Mouse (Mus musculus) myocyte (in vitro differentiated cells): ENCODE measurements around the gene Rgs14. TPM values are rescaled to one million over a fixed set of nuclear protein-coding genes. Genes with fewer than 3 reads are reported as not detected.
A peak's percentile ranks its signal among the peaks of the same experiment; 100 is the strongest.

Source experiments
- H3K27me3 ChIP-seq: one replicate; pipeline ENCODE4 v1.6.1; 2011; ENCODE audit not compliant: control insufficient read depth, insufficient read depth, insufficient read length
- H3K36me3 ChIP-seq: one replicate; pipeline ENCODE4 v1.6.1; 2011; ENCODE audit not compliant: control insufficient read depth, insufficient read depth
- H3K4me2 ChIP-seq: one replicate; pipeline ENCODE4 v1.6.1; 2011; ENCODE audit warnings: low read depth, control low read depth
- H3K4me3 ChIP-seq: one replicate; pipeline ENCODE4 v1.5.1; 2011; ENCODE audit warnings: mild to moderate bottlenecking, control low read depth, moderate library complexity
- H3K79me2 ChIP-seq: one replicate; pipeline ENCODE4 v1.6.1; 2011; ENCODE audit not compliant: control insufficient read depth, insufficient read depth
- H3ac ChIP-seq: one replicate; pipeline ENCODE4 v1.6.1; 2011; ENCODE audit not compliant: control insufficient read depth, insufficient read length
- CEBPB ChIP-seq: IDR thresholded peaks from 2 replicates; pipeline ENCODE4 v1.6.1; 2011; ENCODE audit warnings: mild to moderate bottlenecking, moderate library complexity; ENCODE audit not compliant: poor library complexity, insufficient read depth, severe bottlenecking
- E2F4 ChIP-seq: IDR thresholded peaks from one replicate; pipeline ENCODE4 v1.6.1; 2011; ENCODE audit warnings: mild to moderate bottlenecking, control low read depth, moderate library complexity; ENCODE audit not compliant: insufficient read depth
- MAX ChIP-seq: IDR thresholded peaks from one replicate; pipeline ENCODE4 v1.6.1; 2011; ENCODE audit warnings: low read depth, mild to moderate bottlenecking, control low read depth
- MYOD1 ChIP-seq, 3 experiments: IDR thresholded peaks; one replicate each; pipeline ENCODE4 v1.6.1; 2011; ENCODE audit warnings: control low read depth in 2 of 3, low read depth in 2 of 3, mild to moderate bottlenecking in 2 of 3, moderate library complexity in 1 of 3; ENCODE audit not compliant: insufficient read length in 2 of 3, control insufficient read depth in 1 of 3
- MYOG ChIP-seq, 3 experiments: IDR thresholded peaks; one replicate each; pipeline ENCODE4 v1.6.1; 2011; ENCODE audit warnings: control low read depth in 2 of 3, low read depth in 2 of 3, mild to moderate bottlenecking in 2 of 3; ENCODE audit not compliant: insufficient read length in 2 of 3, control insufficient read depth in 1 of 3, insufficient read depth in 1 of 3
- POLR2A ChIP-seq: IDR thresholded peaks from one replicate; pipeline ENCODE4 v1.6.1; 2011; ENCODE audit warnings: low read depth, mild to moderate bottlenecking, control low read depth, moderate library complexity; ENCODE audit not compliant: insufficient read length
- POLR2AphosphoS2 ChIP-seq: IDR thresholded peaks from one replicate; pipeline ENCODE4 v1.6.1; 2011; ENCODE audit warnings: low read depth, control low read depth; ENCODE audit not compliant: insufficient read length
- REST ChIP-seq: IDR thresholded peaks from one replicate; pipeline ENCODE4 v1.6.1; 2011; ENCODE audit warnings: mild to moderate bottlenecking, control low read depth, moderate library complexity; ENCODE audit not compliant: insufficient read depth, insufficient read length
- SRF ChIP-seq: IDR thresholded peaks from one replicate; pipeline ENCODE4 v1.6.1; 2011; ENCODE audit warnings: low read depth; ENCODE audit not compliant: control insufficient read depth, insufficient read length
- TCF12 ChIP-seq: IDR thresholded peaks from one replicate; pipeline ENCODE4 v1.6.1; 2011; ENCODE audit warnings: mild to moderate bottlenecking, control low read depth; ENCODE audit not compliant: poor library complexity, insufficient read depth, severe bottlenecking
- TCF3 ChIP-seq: IDR thresholded peaks from one replicate; pipeline ENCODE4 v1.6.1; 2011; ENCODE audit warnings: low read depth, control low read depth; ENCODE audit not compliant: insufficient read length
- USF1 ChIP-seq: IDR thresholded peaks from one replicate; pipeline ENCODE4 v1.6.1; 2011; ENCODE audit warnings: low read depth, mild to moderate bottlenecking, control low read depth, moderate library complexity
- polyA plus RNA-seq: library from polyadenylated mRNA; unstranded; fragments of >200 nt; fragmentation: generic; extraction: Trizol; gene quantifications from one replicate; pipeline ENCODE4 v1.2.1, GENCODE M21; 2012; ENCODE audit warnings: missing spikeins

Rgs14 gene
- polyA plus RNA-seq, 1 experiment = 2.3 TPM

DNA sequence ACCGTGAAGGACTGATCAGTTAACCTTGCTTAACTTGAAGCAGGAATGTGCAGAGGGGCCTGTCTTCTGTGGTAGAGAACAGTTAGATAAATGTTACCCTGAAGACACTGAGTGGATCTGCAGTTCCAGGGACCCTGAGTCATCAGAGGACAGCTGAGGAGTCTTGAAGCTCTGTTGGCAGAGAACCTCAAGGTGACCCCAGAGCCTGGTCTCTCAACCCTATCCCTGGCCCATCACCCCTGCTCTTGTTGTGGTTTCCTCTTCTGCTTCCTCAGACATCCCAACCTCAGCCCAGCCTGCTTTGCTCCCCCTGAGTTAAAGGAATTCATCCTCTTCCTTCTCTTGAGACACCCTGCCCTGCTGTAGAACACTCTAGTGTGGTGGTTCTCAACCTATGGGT is 28.6 kb downstream of the Rgs14 start, which contains the start of gene Slc34a1:
Slc34a1 (plus strand) TSS at position 100 of the 400 bp plus-strand sequence.
- no peaks in the 10 kb centered on the region for H3K79me2 ChIP-seq
- peaks cover 38% of the 10 kb centered on the region for H3K27me3 ChIP-seq
- no peak within 1 kb of the TSS for H3ac ChIP-seq
- H3K4me2 ChIP-seq = no peak within 1 kb of the TSS
- TF ChIP-seq MYOD1 (IDR thresholded peaks at IDR 0.05; ENCODE audit: control insufficient read depth in 1 of 3, insufficient read length in 2 of 3, low read depth in 2 of 3) (peak in 1 of 3 experiments; percentile 47), MYOG (IDR thresholded peaks at IDR 0.05; ENCODE audit: control insufficient read depth in 1 of 3, insufficient read depth in 1 of 3, insufficient read length in 2 of 3, low read depth in 2 of 3) (peak in 1 of 3 experiments; percentile 59), MAX (no peak)
- H3K4me3 ChIP-seq = no peak within 1 kb of the TSS
- H3K36me3 ChIP-seq = no peaks in the 10 kb centered on the region

DNA sequence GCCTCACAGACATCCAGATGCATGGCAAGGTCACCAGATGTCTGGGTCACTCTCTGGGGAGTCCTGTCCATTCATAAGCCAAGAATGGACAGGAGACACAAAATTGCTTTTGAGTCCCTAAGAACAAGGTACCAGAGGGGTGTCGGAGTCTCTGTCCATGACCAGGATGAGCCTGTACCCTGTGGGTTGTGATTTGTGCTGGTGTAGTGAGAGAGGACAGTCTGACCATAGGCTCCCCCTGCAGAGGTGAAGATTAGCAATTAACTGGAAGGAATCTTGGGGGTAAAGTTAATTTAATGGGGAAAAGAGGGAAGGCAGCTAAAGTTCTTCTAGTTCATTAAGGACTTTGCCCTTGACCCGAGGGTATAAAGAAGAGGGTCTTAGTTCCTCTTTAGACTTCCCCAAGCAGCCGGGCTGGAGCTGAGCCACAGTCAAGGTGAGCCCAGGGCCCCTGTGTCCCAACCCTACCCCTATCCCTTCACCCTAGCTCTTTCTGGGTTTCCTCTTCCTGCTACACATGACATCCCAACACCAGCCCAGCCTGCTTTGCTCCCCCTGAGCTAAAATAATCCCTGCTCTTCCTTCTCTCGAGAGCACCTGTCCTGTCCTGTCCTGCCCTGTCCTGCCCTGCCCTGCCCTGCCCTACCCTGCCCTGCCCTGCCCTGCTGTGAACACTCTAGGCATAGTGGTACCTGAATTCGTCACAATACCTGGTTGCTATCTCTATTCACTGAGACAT is 29.9 kb downstream of the Rgs14 start:
- Histone ChIP-seq H3K27me3 (peaks cover 42% of the 10 kb centered on the region), H3K79me2 (no peaks in the 10 kb centered on the region), H3K4me3 (no peak overlapping the region), H3K4me2 (no peak overlapping the region), H3K36me3 (no peaks in the 10 kb centered on the region), H3ac (no peak overlapping the region)
- TF ChIP-seq MYOD1 (IDR thresholded peaks at IDR 0.05; ENCODE audit: control insufficient read depth in 1 of 3, insufficient read length in 2 of 3, low read depth in 2 of 3) = peak in 1 of 3 experiments; percentile 59
- TF ChIP-seq POLR2AphosphoS2 = no peak

DNA sequence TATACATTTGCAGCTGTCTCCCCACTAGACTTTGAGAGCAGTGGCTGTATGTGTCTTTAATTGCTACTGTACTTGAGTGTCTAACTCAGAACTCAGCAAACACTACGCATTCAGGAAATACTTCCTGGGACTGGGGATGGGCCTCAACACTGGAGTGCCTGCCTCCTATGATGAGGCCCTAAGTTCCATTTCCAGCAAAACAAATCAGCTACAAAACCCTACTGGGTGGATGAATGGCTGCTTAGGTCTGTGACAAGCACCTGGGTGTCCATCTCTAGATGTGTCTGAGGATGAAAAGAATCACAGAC is 30.5 kb downstream of the Rgs14 start:
- TF ChIP-seq POLR2A = no peak
- no peak for TF ChIP-seq POLR2AphosphoS2
- TF ChIP-seq REST = no peak
- no peak for TF ChIP-seq TCF3
- TF ChIP-seq USF1 = no peak
- TF ChIP-seq CEBPB = no peak
- TF ChIP-seq MAX = no peak
- no peak overlapping the region for H3ac ChIP-seq
- H3K36me3 ChIP-seq = no peaks in the 10 kb centered on the region
- H3K4me3 ChIP-seq = no peak overlapping the region
- peaks cover 37% of the 10 kb centered on the region for H3K27me3 ChIP-seq
- no peak overlapping the region for H3K4me2 ChIP-seq
- no peaks in the 10 kb centered on the region for H3K79me2 ChIP-seq

DNA sequence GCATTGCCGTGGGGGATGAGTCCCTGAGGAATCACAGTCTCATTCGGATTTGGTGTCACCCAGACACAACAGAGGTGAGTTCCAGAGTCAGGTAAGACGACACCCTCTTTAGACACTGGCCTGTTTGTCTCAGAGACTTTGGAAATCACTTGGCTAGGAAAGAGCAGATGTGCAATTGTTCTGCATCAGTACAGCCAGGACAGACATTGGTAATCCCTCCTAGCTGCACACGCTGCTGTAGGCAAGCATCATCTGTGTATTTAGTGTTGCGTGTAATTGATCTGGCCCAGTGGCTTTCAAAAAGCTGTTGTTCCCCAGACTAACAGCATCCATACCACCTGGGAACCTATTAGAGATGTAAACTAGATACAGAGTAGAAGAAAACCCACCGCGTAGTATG is 33.7 kb downstream of the Rgs14 start:
- Histone ChIP-seq H3K4me2 (no peak overlapping the region), H3K79me2 (no peaks in the 10 kb centered on the region), H3K4me3 (no peak overlapping the region), H3K27me3 (peaks cover 42% of the 10 kb centered on the region), H3ac (no peak overlapping the region), H3K36me3 (no peaks in the 10 kb centered on the region)
- TF ChIP-seq MAX (no peak), MYOD1 (IDR thresholded peaks at IDR 0.05; ENCODE audit: control insufficient read depth in 1 of 3, insufficient read length in 2 of 3, low read depth in 2 of 3) (no peak), CEBPB (no peak), TCF12 (no peak), TCF3 (no peak), POLR2A (no peak), SRF (no peak), REST (no peak), E2F4 (no peak), POLR2AphosphoS2 (no peak), MYOG (IDR thresholded peaks at IDR 0.05; ENCODE audit: control insufficient read depth in 1 of 3, insufficient read depth in 1 of 3, insufficient read length in 2 of 3, low read depth in 2 of 3) (no peak), USF1 (no peak)

- Histone ChIP-seq H3ac (no peak overlapping the region), H3K4me2 (peak overlapping the region; percentile 9), H3K27me3 (peaks cover 46% of the 10 kb centered on the region), H3K36me3 (no peaks in the 10 kb centered on the region), H3K79me2 (no peaks in the 10 kb centered on the region), H3K4me3 (no peak overlapping the region)
- TF ChIP-seq POLR2AphosphoS2 = no peak
- TF ChIP-seq REST = no peak
- TF ChIP-seq MAX = no peak
- TF ChIP-seq TCF12 = no peak
- no peak for TF ChIP-seq TCF3
- no peak for TF ChIP-seq POLR2A
- TF ChIP-seq USF1 = no peak
- TF ChIP-seq MYOD1 (IDR thresholded peaks at IDR 0.05; ENCODE audit: control insufficient read depth in 1 of 3, insufficient read length in 2 of 3, low read depth in 2 of 3) = no peak
- TF ChIP-seq CEBPB = no peak
- no peak for TF ChIP-seq SRF
- TF ChIP-seq E2F4 = no peak
- TF ChIP-seq MYOG (IDR thresholded peaks at IDR 0.05; ENCODE audit: control insufficient read depth in 1 of 3, insufficient read depth in 1 of 3, insufficient read length in 2 of 3, low read depth in 2 of 3) = no peak
Measured at GRCm38 (mm10) chr13:55403935-55404852, 34.7 kb downstream of the Rgs14 start.
